Mouse (Mus musculus) heart, postnatal 0 days (tissue): ENCODE data around the gene Gm17542.

Source experiments
- CTCF ChIP-seq: IDR thresholded peaks from 2 replicates; pipeline ENCODE4 v1.5.1; 2016; ENCODE audit warnings: antibody characterized with exemption, control low read depth, low read depth
- EP300 ChIP-seq: IDR thresholded peaks from 2 replicates; pipeline ENCODE4 v1.6.1; 2016; ENCODE audit warnings: antibody characterized with exemption, low read depth

- no peak for TF ChIP-seq CTCF
- TF ChIP-seq EP300 = no peak
These were observed 3.9 kb downstream of the Gm17542 start for GRCm38 (mm10) chr10:58713855-58714788.
